Mouse (Mus musculus) adrenal gland, adult 2 months (tissue): ENCODE results near the gene B3gat2. TPM values are rescaled to one million over a fixed set of nuclear protein-coding genes. Genes with fewer than 3 reads are reported as not detected.

ENCODE experiments used
- DNase-seq: peaks from one replicate; pipeline ENCODE4 v3.0.0; 2021
- long read RNA-seq: library from polyadenylated mRNA; stranded (forward); transcript quantifications from one replicate; pipeline ENCODE4 v2.0.0, GENCODE M21; 2021
- polyA plus RNA-seq: library from polyadenylated mRNA; depleted of rRNA; stranded (reverse); fragments of >200 nt; gene quantifications from 2 replicates; pipeline ENCODE4 v1.2.3, GENCODE M21; 2012; rRNA removed
- total RNA-seq, 2 experiments: library from RNA; stranded (reverse); gene quantifications; 2 replicates each; pipeline ENCODE4 v1.2.3; 2021

B3gat2 gene
- not detected for total RNA-seq
- not detected in 2 replicates for polyA plus RNA-seq
- long read RNA-seq, result 0 reads

- peak; percentile 9 for DNase-seq
These were observed at the start of gene B3gat2 for GRCm38 (mm10) chr1:23761502-23762135. Gene B3gat2 (plus strand): TSS chr1:23761753.

GRCm38 (mm10) chr1:23720326-23720725 lies 41.2 kb upstream of the B3gat2 start:
- DNase-seq, result no peak

GRCm38 (mm10) chr1:23721036-23721435 lies 40.5 kb upstream of the B3gat2 start:
- DNase-seq, result no peak

- DNase-seq, result no peak
These were observed 38.8 kb upstream of the B3gat2 start for GRCm38 (mm10) chr1:23722469-23723372.

- no peak for DNase-seq
These were observed 30.2 kb upstream of the B3gat2 start for GRCm38 (mm10) chr1:23731324-23731723.

GRCm38 (mm10) chr1:23750864-23751532 lies 10.6 kb upstream of the B3gat2 start:
- no peak for DNase-seq

- DNase-seq, result no peak
These were observed 8.5 kb upstream of the B3gat2 start for GRCm38 (mm10) chr1:23753091-23753490.

- no peak for DNase-seq
These were observed 8.0 kb upstream of the B3gat2 start for GRCm38 (mm10) chr1:23753591-23753990.

- DNase-seq, result no peak
These were observed 7.2 kb upstream of the B3gat2 start for GRCm38 (mm10) chr1:23754340-23754739.

- no peak for DNase-seq
These were observed 6.6 kb upstream of the B3gat2 start for GRCm38 (mm10) chr1:23754967-23755366.

GRCm38 (mm10) chr1:23762136-23762687 lies 659 bp downstream of the B3gat2 start:
- DNase-seq, result peak; percentile 43

GRCm38 (mm10) chr1:23762782-23763630 lies 1.5 kb downstream of the B3gat2 start:
- peak; percentile 89 for DNase-seq

GRCm38 (mm10) chr1:23763726-23764125 lies 2.2 kb downstream of the B3gat2 start:
- DNase-seq, result no peak

GRCm38 (mm10) chr1:23764710-23765109 lies 3.2 kb downstream of the B3gat2 start:
- no peak for DNase-seq

- no peak for DNase-seq
These were observed 11.5 kb downstream of the B3gat2 start for GRCm38 (mm10) chr1:23773039-23773438.

GRCm38 (mm10) chr1:23792737-23793533 lies 31.4 kb downstream of the B3gat2 start:
- peak; percentile 67 for DNase-seq

- no peak for DNase-seq
These were observed 36.8 kb downstream of the B3gat2 start for GRCm38 (mm10) chr1:23798306-23798705.

- no peak for DNase-seq
These were observed 60.1 kb downstream of the B3gat2 start for GRCm38 (mm10) chr1:23821615-23822014.

- peak; percentile 27 for DNase-seq
These were observed 65.6 kb downstream of the B3gat2 start for GRCm38 (mm10) chr1:23826887-23827758.
